Mouse (Mus musculus): ENCODE measurements around the gene Spata31d1b. TPM values are rescaled to one million over a fixed set of nuclear protein-coding genes. Genes with fewer than 3 reads are reported as not detected.

Spata31d1b gene
- polyA plus RNA-seq, 1 experiment from 2014 or later = not detected

DNA sequence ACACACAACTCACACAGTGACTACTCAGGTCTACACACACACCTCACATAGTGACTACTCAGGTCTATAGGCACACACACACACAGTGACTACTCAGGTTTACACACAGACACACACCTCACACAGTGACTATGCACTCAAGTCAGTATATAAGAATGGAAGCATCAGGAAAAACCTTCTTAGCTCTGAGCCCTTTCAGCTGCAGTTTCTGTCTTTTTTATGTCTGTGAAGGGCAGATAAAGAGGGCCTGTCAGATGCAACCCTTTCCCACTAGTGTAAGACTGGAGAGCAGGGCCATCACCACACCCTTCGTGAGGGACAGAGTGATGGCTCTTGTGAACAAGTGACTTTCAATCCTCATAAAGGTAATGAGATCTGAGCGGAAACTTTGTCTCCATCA, 26.4 kb downstream of the Spata31d1b start:
- DNase-seq (ENCODE audit: low spot score) = no peak
- no peaks in the 10 kb centered on the region for H3K36me3 ChIP-seq (ENCODE audit: insufficient read depth, low read length)
- TF ChIP-seq CTCF (IDR thresholded peaks at IDR 0.05) (no peak), EP300 (IDR thresholded peaks at IDR 0.05) (no peak)
- 78% methylated on average over 2 of the region's 2 CpGs for WGBS
- no peaks in the 10 kb centered on the region for H3K4me1 ChIP-seq (ENCODE audit: insufficient read depth, low read depth, low read length)
- ATAC-seq = no peak
- no peaks in the 10 kb centered on the region for H3K9me3 ChIP-seq (ENCODE audit: low read length)
- no peak overlapping the region for H3K4me2 ChIP-seq (replicated peaks; ENCODE audit: low read depth, low read length)
- H3K9ac ChIP-seq (replicated peaks; ENCODE audit: low read depth) = no peak overlapping the region
- no peak overlapping the region for H3K27ac ChIP-seq (ENCODE audit: low read length)
- no peak overlapping the region for H3K4me3 ChIP-seq (ENCODE audit: low read depth, low read length)
- no peaks in the 10 kb centered on the region for H3K27me3 ChIP-seq (replicated peaks; ENCODE audit: insufficient read depth, low read length)

DNA sequence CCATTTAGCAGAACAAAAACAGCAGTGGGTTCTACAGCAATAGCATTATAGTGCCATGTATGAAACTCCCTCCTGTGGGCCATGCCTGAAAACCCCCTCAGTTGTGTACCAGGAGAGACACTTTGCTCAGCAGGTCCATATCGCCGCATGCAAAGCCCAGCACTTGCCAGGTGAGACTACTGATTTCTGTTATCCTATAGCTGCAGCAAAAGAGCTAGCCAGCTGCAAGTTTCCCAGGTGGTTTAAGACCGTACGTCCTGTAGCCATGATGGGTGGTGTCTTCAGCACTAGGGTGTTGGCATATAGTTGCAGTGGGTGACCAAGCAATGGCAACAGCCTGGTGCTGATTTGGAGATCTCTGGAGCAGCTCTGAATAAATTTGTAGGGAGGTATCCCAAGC, 27.3 kb downstream of the Spata31d1b start:
- Histone ChIP-seq H3K36me3 (ENCODE audit: insufficient read depth, low read length) (no peaks in the 10 kb centered on the region), H3K4me3 (ENCODE audit: low read depth, low read length) (no peak overlapping the region), H3K9ac (replicated peaks; ENCODE audit: low read depth) (no peak overlapping the region), H3K9me3 (ENCODE audit: low read length) (no peaks in the 10 kb centered on the region), H3K27me3 (replicated peaks; ENCODE audit: insufficient read depth, low read length) (no peaks in the 10 kb centered on the region), H3K4me2 (replicated peaks; ENCODE audit: low read depth, low read length) (no peak overlapping the region), H3K27ac (ENCODE audit: low read length) (no peak overlapping the region), H3K4me1 (ENCODE audit: insufficient read depth, low read depth, low read length) (no peaks in the 10 kb centered on the region)
- WGBS = 87% methylated on average over 4 of the region's 4 CpGs
- TF ChIP-seq CTCF (IDR thresholded peaks at IDR 0.05) (no peak), EP300 (IDR thresholded peaks at IDR 0.05) (no peak)
- DNase-seq (ENCODE audit: low spot score) (no peak), ATAC-seq (no peak)

DNA sequence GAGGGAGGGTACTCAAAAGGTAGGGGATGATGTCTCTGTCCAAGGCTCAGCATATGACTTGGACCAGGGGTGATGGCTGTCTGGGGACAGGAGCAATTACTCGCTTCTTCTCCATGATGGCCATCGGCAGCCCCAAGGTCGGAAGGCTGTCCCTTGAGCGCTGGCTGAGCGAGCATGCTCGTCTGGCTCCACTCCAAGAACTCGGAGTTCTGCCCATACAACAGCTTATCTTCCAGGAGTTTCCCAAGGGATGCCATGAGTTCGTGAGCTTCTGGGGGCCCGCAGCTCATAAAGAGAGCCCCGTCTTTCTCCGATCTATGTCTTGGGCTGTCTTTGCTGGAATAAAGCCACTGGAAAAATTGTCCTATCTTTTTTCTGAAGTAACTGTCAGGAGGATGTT, 29.0 kb downstream of the Spata31d1b start:
- no peaks in the 10 kb centered on the region for H3K27me3 ChIP-seq (replicated peaks; ENCODE audit: insufficient read depth, low read length)
- no peak for TF ChIP-seq EP300 (IDR thresholded peaks at IDR 0.05)
- no peak for TF ChIP-seq CTCF (IDR thresholded peaks at IDR 0.05)
- DNase-seq (ENCODE audit: low spot score) (peak; percentile 33), ATAC-seq (no peak)
- H3K4me1 ChIP-seq (ENCODE audit: insufficient read depth, low read depth, low read length) = no peaks in the 10 kb centered on the region
- no peak overlapping the region for H3K27ac ChIP-seq (ENCODE audit: low read length)
- H3K4me2 ChIP-seq (replicated peaks; ENCODE audit: low read depth, low read length) = no peak overlapping the region
- no peaks in the 10 kb centered on the region for H3K36me3 ChIP-seq (ENCODE audit: insufficient read depth, low read length)
- H3K9me3 ChIP-seq (ENCODE audit: low read length) = no peaks in the 10 kb centered on the region
- 70% methylated on average over 11 of the region's 11 CpGs for WGBS
- H3K4me3 ChIP-seq (ENCODE audit: low read depth, low read length) = no peak overlapping the region
- no peak overlapping the region for H3K9ac ChIP-seq (replicated peaks; ENCODE audit: low read depth)

DNA sequence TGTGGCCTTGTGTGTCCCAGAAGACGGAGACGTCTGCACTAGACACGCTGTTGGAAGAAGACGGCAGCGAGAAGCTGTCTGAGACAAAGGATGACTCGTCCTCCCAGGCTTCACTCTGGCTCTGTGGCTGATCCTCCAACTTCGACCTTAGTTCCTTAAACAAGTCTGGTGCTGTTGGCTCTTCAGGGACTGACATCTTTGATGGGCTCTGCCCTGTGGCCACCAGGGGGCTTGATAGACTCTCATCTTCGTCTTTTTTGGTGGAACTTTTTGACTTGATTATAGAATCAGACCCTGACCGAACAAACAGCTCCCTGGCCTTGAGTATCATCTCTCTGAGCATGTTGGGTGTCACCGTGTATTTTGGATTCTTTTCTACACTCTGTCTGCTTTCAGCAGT, 29.6 kb downstream of the Spata31d1b start:
- Histone ChIP-seq H3K36me3 (ENCODE audit: insufficient read depth, low read length) (no peaks in the 10 kb centered on the region), H3K27me3 (replicated peaks; ENCODE audit: insufficient read depth, low read length) (no peaks in the 10 kb centered on the region), H3K27ac (ENCODE audit: low read length) (no peak overlapping the region), H3K9me3 (ENCODE audit: low read length) (no peaks in the 10 kb centered on the region), H3K4me1 (ENCODE audit: insufficient read depth, low read depth, low read length) (no peaks in the 10 kb centered on the region), H3K4me2 (replicated peaks; ENCODE audit: low read depth, low read length) (no peak overlapping the region), H3K4me3 (ENCODE audit: low read depth, low read length) (no peak overlapping the region), H3K9ac (replicated peaks; ENCODE audit: low read depth) (no peak overlapping the region)
- ATAC-seq (0 out of 2 replicates have a peak, but pooled peaks have one; percentile 23), DNase-seq (ENCODE audit: low spot score) (peak; percentile 39)
- TF ChIP-seq EP300 (IDR thresholded peaks at IDR 0.05) (no peak), CTCF (IDR thresholded peaks at IDR 0.05) (peak; percentile 60)
- 71% methylated on average over 10 of the region's 10 CpGs for WGBS

DNA sequence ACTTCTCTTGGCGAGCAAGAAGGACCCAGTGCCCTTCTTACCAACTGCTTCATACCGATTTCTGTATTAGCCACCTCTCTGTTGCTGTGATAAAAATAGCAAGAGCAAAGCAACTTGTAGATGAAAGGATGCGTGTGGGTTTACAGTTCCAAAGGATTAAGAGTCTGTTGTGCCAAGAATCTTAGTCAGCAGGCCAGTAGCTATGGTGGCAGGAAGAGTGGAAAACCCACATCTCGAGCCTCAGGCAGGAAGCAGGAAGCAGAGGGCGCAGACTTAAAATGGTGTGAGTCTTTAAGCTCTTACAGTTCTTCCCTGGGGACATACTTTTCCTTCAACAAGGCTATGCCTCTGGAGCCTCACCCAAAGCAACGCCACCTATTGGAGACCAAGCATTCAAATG, 33.4 kb downstream of the Spata31d1b start:
- no peaks in the 10 kb centered on the region for H3K27me3 ChIP-seq (replicated peaks; ENCODE audit: insufficient read depth, low read length)
- 66% methylated on average over 6 of the region's 6 CpGs for WGBS
- H3K27ac ChIP-seq (ENCODE audit: low read length) = no peak overlapping the region
- H3K36me3 ChIP-seq (ENCODE audit: insufficient read depth, low read length) = no peaks in the 10 kb centered on the region
- ATAC-seq = no peak
- H3K4me1 ChIP-seq (ENCODE audit: insufficient read depth, low read depth, low read length) = no peaks in the 10 kb centered on the region
- no peak overlapping the region for H3K9ac ChIP-seq (replicated peaks; ENCODE audit: low read depth)
- no peak for DNase-seq (ENCODE audit: low spot score)
- H3K4me3 ChIP-seq (ENCODE audit: low read depth, low read length) = no peak overlapping the region
- no peak overlapping the region for H3K4me2 ChIP-seq (replicated peaks; ENCODE audit: low read depth, low read length)
- no peaks in the 10 kb centered on the region for H3K9me3 ChIP-seq (ENCODE audit: low read length)
- TF ChIP-seq EP300 (IDR thresholded peaks at IDR 0.05) (no peak), CTCF (IDR thresholded peaks at IDR 0.05) (no peak)

DNA sequence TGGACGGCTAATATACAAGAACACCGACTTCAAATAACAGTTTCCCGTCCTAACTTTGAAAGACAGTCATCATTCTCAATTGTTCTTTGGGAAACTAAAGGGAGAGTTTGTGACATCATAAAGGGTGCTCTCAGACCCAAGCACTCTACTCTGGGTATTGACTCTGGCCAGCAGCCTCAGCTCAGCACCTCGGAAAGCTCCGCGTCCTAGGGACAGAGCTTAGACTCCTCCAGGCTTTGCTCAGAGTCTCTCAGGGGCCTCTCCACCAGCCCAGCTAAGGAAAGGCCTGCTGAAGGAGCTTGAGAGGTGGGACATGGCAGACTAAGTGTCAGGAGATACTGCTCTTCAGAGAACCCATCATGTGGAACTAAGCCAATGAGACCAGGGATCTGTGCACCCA, 34.1 kb downstream of the Spata31d1b start:
- no peak overlapping the region for H3K27ac ChIP-seq (ENCODE audit: low read length)
- no peaks in the 10 kb centered on the region for H3K4me1 ChIP-seq (ENCODE audit: insufficient read depth, low read depth, low read length)
- H3K27me3 ChIP-seq (replicated peaks; ENCODE audit: insufficient read depth, low read length) = no peaks in the 10 kb centered on the region
- ATAC-seq (0 out of 2 replicates have a peak, but pooled peaks have one; percentile 46), DNase-seq (ENCODE audit: low spot score) (no peak)
- H3K4me2 ChIP-seq (replicated peaks; ENCODE audit: low read depth, low read length) = no peak overlapping the region
- no peak overlapping the region for H3K4me3 ChIP-seq (ENCODE audit: low read depth, low read length)
- no peaks in the 10 kb centered on the region for H3K36me3 ChIP-seq (ENCODE audit: insufficient read depth, low read length)
- H3K9me3 ChIP-seq (ENCODE audit: low read length) = no peaks in the 10 kb centered on the region
- TF ChIP-seq EP300 (IDR thresholded peaks at IDR 0.05) = no peak
- 63% methylated on average over 6 of the region's 6 CpGs for WGBS
- no peak overlapping the region for H3K9ac ChIP-seq (replicated peaks; ENCODE audit: low read depth)

DNA sequence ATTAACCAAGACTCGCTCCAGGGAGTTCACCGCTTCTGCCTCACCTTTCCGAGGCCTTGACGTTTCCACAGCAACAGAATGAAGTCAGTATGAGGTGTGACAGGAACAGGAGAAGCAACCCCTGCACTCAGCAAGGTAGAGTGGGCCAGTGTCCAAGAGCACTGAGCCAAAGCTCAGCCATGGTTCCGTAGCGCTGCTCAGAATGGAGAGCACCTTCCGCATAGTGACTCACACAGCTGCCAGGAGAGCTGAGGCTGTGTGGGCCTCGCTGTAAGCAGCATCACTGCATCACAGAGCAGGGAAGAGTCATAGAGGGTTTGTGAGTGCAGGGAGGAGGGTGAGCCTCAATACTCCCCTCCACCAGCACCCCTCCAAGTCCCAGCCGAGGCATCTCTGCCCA, 34.6 kb downstream of the Spata31d1b start, which contains the start of gene 1700014D04Rik:
Gene 1700014D04Rik (minus strand): TSS at position 42 of the 400 bp plus-strand sequence.
- 81% methylated on average over 9 of the region's 9 CpGs for WGBS
- Histone ChIP-seq H3K9me3 (ENCODE audit: low read length) (no peaks in the 10 kb centered on the region), H3K4me1 (ENCODE audit: insufficient read depth, low read depth, low read length) (no peaks in the 10 kb centered on the region), H3K9ac (replicated peaks; ENCODE audit: low read depth) (no peak within 1 kb of the TSS), H3K36me3 (ENCODE audit: insufficient read depth, low read length) (no peaks in the 10 kb centered on the region), H3K27me3 (replicated peaks; ENCODE audit: insufficient read depth, low read length) (no peaks in the 10 kb centered on the region), H3K4me3 (ENCODE audit: low read depth, low read length) (no peak within 1 kb of the TSS), H3K4me2 (replicated peaks; ENCODE audit: low read depth, low read length) (no peak within 1 kb of the TSS), H3K27ac (ENCODE audit: low read length) (no peak within 1 kb of the TSS)
- ATAC-seq (no peak), DNase-seq (ENCODE audit: low spot score) (no peak)
- TF ChIP-seq EP300 (IDR thresholded peaks at IDR 0.05) (no peak), CTCF (IDR thresholded peaks at IDR 0.05) (no peak)
